Mouse (Mus musculus): ENCODE data around the gene Lif. TPM values are rescaled to one million over a fixed set of nuclear protein-coding genes. Genes with fewer than 3 reads are reported as not detected.

Gene Lif
- total RNA-seq, 2 experiments from 2014 or later = 0.47 to 0.77 TPM

- peak; percentile 4 for DNase-seq
These were observed 5.5 kb downstream of the Lif start for GRCm38 (mm10) chr11:4262847-4263246.

GRCm38 (mm10) chr11:4263296-4263695, 5.9 kb downstream of the Lif start:
- DNase-seq = no peak

GRCm38 (mm10) chr11:4264066-4264465, 6.7 kb downstream of the Lif start:
- DNase-seq = peak; percentile 48

GRCm38 (mm10) chr11:4266271-4267201, 9.2 kb downstream of the Lif start:
- peak; percentile 67 for DNase-seq

GRCm38 (mm10) chr11:4267202-4267578, 9.8 kb downstream of the Lif start:
- no peak for DNase-seq

- no peak for DNase-seq
These were observed 11.1 kb downstream of the Lif start for GRCm38 (mm10) chr11:4268500-4268899.

GRCm38 (mm10) chr11:4270744-4271459, 13.5 kb downstream of the Lif start:
- peak; percentile 62 for DNase-seq

- no peak for DNase-seq
These were observed 14.2 kb downstream of the Lif start for GRCm38 (mm10) chr11:4271544-4271943.

- peak; percentile 59 for DNase-seq
These were observed 19.1 kb downstream of the Lif start for GRCm38 (mm10) chr11:4276411-4276861.

GRCm38 (mm10) chr11:4279909-4280308, 22.6 kb downstream of the Lif start:
- no peak for DNase-seq

GRCm38 (mm10) chr11:4281852-4282251, 24.5 kb downstream of the Lif start:
- DNase-seq = no peak

- no peak for DNase-seq
These were observed 26.3 kb downstream of the Lif start for GRCm38 (mm10) chr11:4283627-4284026.

GRCm38 (mm10) chr11:4289280-4289679, 31.9 kb downstream of the Lif start:
- DNase-seq = no peak

GRCm38 (mm10) chr11:4291639-4292038, 34.3 kb downstream of the Lif start:
- DNase-seq = peak; percentile 38

GRCm38 (mm10) chr11:4292224-4292887, 35.0 kb downstream of the Lif start:
- DNase-seq = no peak

- DNase-seq = no peak
These were observed 35.5 kb downstream of the Lif start for GRCm38 (mm10) chr11:4292888-4293247.

- DNase-seq = no peak
These were observed 36.1 kb downstream of the Lif start for GRCm38 (mm10) chr11:4293481-4293880.

GRCm38 (mm10) chr11:4294047-4294446, 36.7 kb downstream of the Lif start:
- DNase-seq = no peak

- DNase-seq = no peak
These were observed 37.4 kb downstream of the Lif start for GRCm38 (mm10) chr11:4294495-4295351.

GRCm38 (mm10) chr11:4296610-4297275, 39.4 kb downstream of the Lif start:
- DNase-seq = no peak

GRCm38 (mm10) chr11:4297753-4298152, 40.4 kb downstream of the Lif start:
- DNase-seq = no peak

Data from gastrocnemius, postnatal 10 days (tissue).